Mouse (Mus musculus) heart, embryonic 14.5 days (tissue): ENCODE measurements around the gene Ahr. TPM values are rescaled to one million over a fixed set of nuclear protein-coding genes. Genes with fewer than 3 reads are reported as not detected.

Experiments
- ATAC-seq: fragments of 200-750 bp; cut with Nextera tagmentation; 2 replicates; pipeline ENCODE4 v1.8.0; 2017; ENCODE audit warnings: low read depth, moderate TSS enrichment; ENCODE audit not compliant: insufficient number of reproducible peaks, insufficient read depth, low FRiP score
- H3K27ac ChIP-seq, 2 experiments: fragments of 200-500 bp in 1 of 2; fragments of 300-500 bp in 1 of 2; sonication (generic) in 1 of 2; replicated peaks in 1 of 2; 2 replicates each; pipeline ENCODE4 v1.5.1; 2012 to 2014; ENCODE audit warnings: low read depth in 2 of 2, low read length in 2 of 2, control low read depth in 1 of 2, mild to moderate bottlenecking in 1 of 2, mixed read lengths in 1 of 2; ENCODE audit not compliant: control insufficient read depth in 1 of 2, insufficient read depth in 1 of 2
- H3K27me3 ChIP-seq: fragments of 300-500 bp; sonication (generic); 2 replicates; pipeline ENCODE4 v1.6.1; 2014; ENCODE audit warnings: mild to moderate bottlenecking, low read length, control low read depth; ENCODE audit not compliant: control insufficient read depth, insufficient read depth
- H3K36me3 ChIP-seq: fragments of 300-500 bp; sonication (generic); 2 replicates; pipeline ENCODE4 v1.6.1; 2014; ENCODE audit warnings: mild to moderate bottlenecking, control low read depth, low read length, mixed read lengths; ENCODE audit not compliant: control insufficient read depth, insufficient read depth
- H3K4me1 ChIP-seq, 2 experiments: fragments of 200-500 bp in 1 of 2; fragments of 300-500 bp in 1 of 2; sonication (generic) in 1 of 2; 2 replicates each; pipeline ENCODE4 v1.6.1; 2012 to 2014; ENCODE audit warnings: low read length in 2 of 2, control low read depth in 1 of 2, mixed read lengths in 1 of 2; ENCODE audit not compliant: control insufficient read depth in 2 of 2, insufficient read depth in 2 of 2
- H3K4me2 ChIP-seq: fragments of 300-500 bp; sonication (generic); 2 replicates; pipeline ENCODE4 v1.6.1; 2014; ENCODE audit warnings: mild to moderate bottlenecking, low read length
- H3K4me3 ChIP-seq, 2 experiments: fragments of 200-500 bp in 1 of 2; fragments of 300-500 bp in 1 of 2; sonication (generic) in 1 of 2; 2 replicates each; pipeline ENCODE4 v1.5.1; 2012 to 2014; ENCODE audit warnings: low read length in 2 of 2, mild to moderate bottlenecking in 2 of 2, control low read depth in 1 of 2, low read depth in 1 of 2, moderate library complexity in 1 of 2; ENCODE audit not compliant: control insufficient read depth in 1 of 2, insufficient read depth in 1 of 2
- H3K9ac ChIP-seq: fragments of 300-500 bp; sonication (generic); 2 replicates; pipeline ENCODE4 v1.6.1; 2014; ENCODE audit warnings: mild to moderate bottlenecking, low read length
- H3K9me3 ChIP-seq: fragments of 300-500 bp; sonication (generic); 2 replicates; pipeline ENCODE4 v1.6.1; 2016; ENCODE audit warnings: low read length, control low read depth; ENCODE audit not compliant: control insufficient read depth
- WGBS: fragments of 180-500 bp; shearing (Covaris S2); extraction: QIAGEN DNeasy Blood & Tissue Kit; methylation state at CpG from one replicate; pipeline ENCODE4 v1.1.7; 2014; 5-methylcytosine and 5-hydroxymethylcytosine counted together
- polyA plus RNA-seq: library from polyadenylated mRNA; unstranded; fragments of >200 nt; fragmentation: Nextera tagmentation; extraction: Ambion mirVana; gene quantifications from 2 replicates; pipeline ENCODE4 v1.2.1, GENCODE M21; 2014

The Ahr gene
- 2.2 and 2.4 TPM in 2 replicates for polyA plus RNA-seq

GRCm38 (mm10) chr12:35534754-35535236, at the start of gene Ahr:
TSS of gene Ahr (minus strand) at chr12:35535038.
- no peaks in the 10 kb centered on the region for H3K27me3 ChIP-seq
- 0 out of 4 replicates have a peak, but pooled peaks cover 0 to 5% of the 10 kb centered on the region in 2 experiments for H3K4me1 ChIP-seq
- H3K27ac ChIP-seq, result no peak within 1 kb of the TSS
- peak; percentile 91 for ATAC-seq
- peak within 1 kb of the TSS; percentile 77 for H3K9ac ChIP-seq
- H3K36me3 ChIP-seq, result no peaks in the 10 kb centered on the region
- no peaks in the 10 kb centered on the region for H3K9me3 ChIP-seq
- under 1% methylated on average over 34 of the region's 52 CpGs for WGBS
- peak within 1 kb of the TSS; percentile 70 to 82 for H3K4me3 ChIP-seq
- peak within 1 kb of the TSS; percentile 99 for H3K4me2 ChIP-seq

- H3K4me3 ChIP-seq, result no peak overlapping the region
- no peaks in the 10 kb centered on the region for H3K27me3 ChIP-seq
- no peak overlapping the region for H3K9ac ChIP-seq
- ATAC-seq, result no peak
- H3K27ac ChIP-seq, result no peak overlapping the region
- H3K4me2 ChIP-seq, result no peak overlapping the region
- no peaks in the 10 kb centered on the region for H3K9me3 ChIP-seq
- WGBS, result 74% methylated on average over 4 of the region's 4 CpGs
- H3K4me1 ChIP-seq, result no peaks in the 10 kb centered on the region
- H3K36me3 ChIP-seq, result no peaks in the 10 kb centered on the region
Observed at GRCm38 (mm10) chr12:35578826-35579225, 44.0 kb upstream of the Ahr start.

- Histone ChIP-seq H3K4me2 (no peak overlapping the region), H3K36me3 (no peaks in the 10 kb centered on the region), H3K4me1 (no peaks in the 10 kb centered on the region), H3K27me3 (no peaks in the 10 kb centered on the region), H3K4me3 (no peak overlapping the region), H3K27ac (no peak overlapping the region), H3K9ac (no peak overlapping the region), H3K9me3 (no peaks in the 10 kb centered on the region)
- 58% methylated on average over 4 of the region's 4 CpGs for WGBS
- no peak for ATAC-seq
Observed at GRCm38 (mm10) chr12:35576107-35576506, 41.3 kb upstream of the Ahr start.

- Histone ChIP-seq H3K27me3 (no peaks in the 10 kb centered on the region), H3K27ac (no peak overlapping the region), H3K9me3 (no peaks in the 10 kb centered on the region), H3K4me2 (no peak overlapping the region), H3K9ac (no peak overlapping the region), H3K4me3 (no peak overlapping the region), H3K36me3 (no peaks in the 10 kb centered on the region), H3K4me1 (no peaks in the 10 kb centered on the region)
- ATAC-seq, result no peak
- WGBS, result 58% methylated on average over 2 of the region's 2 CpGs
Observed at GRCm38 (mm10) chr12:35573713-35574112, 38.9 kb upstream of the Ahr start.

- H3K27me3 ChIP-seq, result no peaks in the 10 kb centered on the region
- H3K4me2 ChIP-seq, result no peak overlapping the region
- no peak overlapping the region for H3K9ac ChIP-seq
- WGBS, result 51% methylated on average over 3 of the region's 3 CpGs
- no peak overlapping the region for H3K27ac ChIP-seq
- no peaks in the 10 kb centered on the region for H3K9me3 ChIP-seq
- no peaks in the 10 kb centered on the region for H3K4me1 ChIP-seq
- H3K36me3 ChIP-seq, result no peaks in the 10 kb centered on the region
- no peak overlapping the region for H3K4me3 ChIP-seq
- ATAC-seq, result no peak
Observed at GRCm38 (mm10) chr12:35562826-35563225, 28.0 kb upstream of the Ahr start.

- H3K4me1 ChIP-seq, result no peaks in the 10 kb centered on the region
- H3K27ac ChIP-seq, result no peak overlapping the region
- no peaks in the 10 kb centered on the region for H3K27me3 ChIP-seq
- H3K9ac ChIP-seq, result no peak overlapping the region
- H3K4me2 ChIP-seq, result no peak overlapping the region
- no peaks in the 10 kb centered on the region for H3K9me3 ChIP-seq
- 76% methylated on average over 2 of the region's 2 CpGs for WGBS
- no peak overlapping the region for H3K4me3 ChIP-seq
- no peak for ATAC-seq
- no peaks in the 10 kb centered on the region for H3K36me3 ChIP-seq
Observed at GRCm38 (mm10) chr12:35558868-35559267, 24.0 kb upstream of the Ahr start.

GRCm38 (mm10) chr12:35555925-35556324, 21.1 kb upstream of the Ahr start:
- ATAC-seq, result no peak

GRCm38 (mm10) chr12:35554309-35554708, 19.5 kb upstream of the Ahr start:
- Histone ChIP-seq H3K36me3 (no peaks in the 10 kb centered on the region), H3K4me1 (no peaks in the 10 kb centered on the region), H3K27me3 (no peaks in the 10 kb centered on the region), H3K9me3 (no peaks in the 10 kb centered on the region), H3K9ac (no peak overlapping the region), H3K27ac (no peak overlapping the region), H3K4me3 (no peak overlapping the region), H3K4me2 (no peak overlapping the region)
- ATAC-seq, result no peak
- WGBS, result 82% methylated on average over 4 of the region's 4 CpGs

More at GRCm38 (mm10) chr12:35555925-35556324, 21.1 kb upstream of the Ahr start:
- Histone ChIP-seq H3K9me3 (no peaks in the 10 kb centered on the region), H3K4me3 (no peak overlapping the region), H3K4me1 (no peaks in the 10 kb centered on the region), H3K4me2 (no peak overlapping the region), H3K27ac (no peak overlapping the region), H3K36me3 (no peaks in the 10 kb centered on the region), H3K27me3 (no peaks in the 10 kb centered on the region), H3K9ac (no peak overlapping the region)
- WGBS, result 64% methylated on average over 6 of the region's 6 CpGs
